Mouse (Mus musculus): Measurements from ENCODE around the gene Lig3.

GRCm38 (mm10) chr11:82850259-82850658 lies 69.4 kb downstream of the Lig3 start:
- TF ChIP-seq POLR2A (IDR thresholded peaks at IDR 0.05; ENCODE audit: low read depth, low read length) (no peak), CTCF (conservative IDR thresholded peaks at IDR 0.05; ENCODE audit: insufficient read depth, insufficient read length, low read depth, low read length) (no peak)
